Mouse (Mus musculus): ENCODE data around the gene Dkkl1. TPM values are rescaled to one million over a fixed set of nuclear protein-coding genes. Genes with fewer than 3 reads are reported as not detected.
A peak's percentile ranks its signal among the peaks of the same experiment; 100 is the strongest.
"Not testable (repeated sequence)": the region's sequence is repeated elsewhere in the genome, so short reads cannot be mapped to it uniquely, and the experiment has no call there.

The Dkkl1 gene
- total RNA-seq, 2 experiments from 2014 or later: 25.1 to 29.2 TPM

DNA sequence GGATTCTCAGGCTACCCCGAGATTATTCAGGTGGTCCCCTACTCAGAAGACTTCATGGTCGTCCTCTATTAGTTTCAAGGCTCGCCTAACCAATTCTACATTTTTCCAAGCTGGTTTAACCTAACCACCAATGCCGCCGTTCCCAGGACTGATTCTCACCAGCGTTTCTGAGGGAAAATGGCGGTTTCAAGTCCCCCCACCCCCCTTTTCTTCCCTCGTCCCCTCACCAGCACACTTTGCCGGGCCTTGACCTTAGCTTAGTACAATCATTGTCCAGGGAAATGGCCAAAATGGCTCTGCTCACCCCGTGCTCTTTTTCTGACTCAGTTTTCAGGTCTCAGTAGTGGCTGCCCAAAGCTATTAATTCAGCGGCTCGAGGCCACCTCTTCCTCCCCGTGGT is 36.5 kb downstream of the Dkkl1 start:
- no peak for DNase-seq (ENCODE audit: low spot score in 2 of 2)
- intact Hi-C loops (cut with DNase I): no loop called here

DNA sequence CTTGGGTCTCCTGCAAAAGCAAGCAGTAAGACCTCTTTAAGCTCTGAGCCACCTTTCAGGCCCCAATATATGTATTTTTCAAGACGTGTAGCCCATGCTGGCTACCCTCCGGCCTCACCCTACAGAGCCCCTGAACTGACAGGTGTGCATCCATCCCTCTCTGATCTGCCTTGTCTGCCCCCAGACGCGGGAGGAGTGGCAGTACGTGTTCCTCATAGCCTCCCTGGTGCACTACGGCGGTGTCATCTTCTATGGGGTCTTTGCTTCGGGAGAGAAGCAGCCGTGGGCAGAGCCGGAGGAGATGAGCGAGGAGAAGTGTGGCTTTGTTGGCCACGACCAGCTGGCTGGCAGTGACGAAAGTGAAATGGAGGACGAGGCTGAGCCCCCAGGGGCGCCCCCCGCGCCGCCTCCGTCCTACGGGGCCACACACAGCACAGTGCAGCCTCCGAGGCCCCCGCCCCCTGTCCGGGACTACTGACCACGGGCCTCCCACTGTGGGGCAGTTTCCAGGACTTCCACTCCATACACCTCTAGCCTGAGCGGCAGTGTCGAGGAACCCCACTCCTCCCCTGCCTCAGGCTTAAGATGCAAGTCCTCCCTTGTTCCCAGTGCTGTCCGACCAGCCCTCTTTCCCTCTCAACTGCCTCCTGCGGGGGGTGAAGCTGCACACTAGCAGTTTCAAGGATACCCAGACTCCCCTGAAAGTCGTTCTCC is 37.2 kb downstream of the Dkkl1 start:
- intact Hi-C loops (cut with DNase I): no loop called here
- DNase-seq (ENCODE audit: low spot score in 2 of 2): peak in 1 of 2 experiments; percentile 25

DNA sequence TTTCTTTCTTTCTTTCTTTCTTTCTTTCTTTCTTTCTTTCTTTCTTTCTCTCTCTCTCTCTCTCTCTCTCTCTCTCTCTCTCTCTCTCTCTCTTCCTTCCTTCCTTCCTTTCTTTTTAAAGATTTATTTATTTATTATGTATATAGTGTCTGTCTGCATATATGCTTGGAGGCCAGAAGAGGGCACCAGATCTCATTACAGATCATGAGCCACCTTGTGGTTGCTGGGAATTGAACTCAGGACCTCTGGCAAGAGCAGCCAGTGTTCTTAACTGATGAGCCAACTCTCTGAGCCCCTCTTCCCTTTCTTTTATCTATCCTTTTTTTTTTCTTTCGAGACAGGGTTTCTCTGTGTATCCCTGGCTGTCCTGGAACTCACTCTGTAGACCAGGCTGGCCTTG is 38.2 kb downstream of the Dkkl1 start:
- DNase-seq (ENCODE audit: low spot score in 2 of 2); intact Hi-C loops (cut with DNase I): not testable (repeated sequence)

DNA sequence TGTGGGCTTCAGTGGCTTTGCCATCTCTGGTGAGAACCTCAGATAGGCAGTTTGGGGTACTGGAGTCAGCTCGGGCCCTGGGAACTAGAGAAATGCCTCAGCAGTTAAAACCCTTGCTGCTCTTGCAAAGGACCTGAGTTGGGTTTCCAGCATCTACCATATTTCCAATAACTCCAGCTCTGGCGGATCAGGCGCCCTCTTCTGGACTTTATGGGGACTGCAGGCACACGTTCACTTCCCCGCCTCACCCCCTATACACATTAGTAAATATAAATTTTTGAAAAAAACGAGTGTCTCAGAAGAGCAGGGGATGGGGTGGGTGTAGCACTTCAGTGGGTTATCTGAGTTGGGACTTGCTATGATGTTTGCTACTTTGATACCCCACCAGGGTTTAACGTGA is 39.0 kb downstream of the Dkkl1 start:
- intact Hi-C loops (cut with DNase I): no loop called here
- DNase-seq (ENCODE audit: low spot score in 2 of 2): no peak

DNA sequence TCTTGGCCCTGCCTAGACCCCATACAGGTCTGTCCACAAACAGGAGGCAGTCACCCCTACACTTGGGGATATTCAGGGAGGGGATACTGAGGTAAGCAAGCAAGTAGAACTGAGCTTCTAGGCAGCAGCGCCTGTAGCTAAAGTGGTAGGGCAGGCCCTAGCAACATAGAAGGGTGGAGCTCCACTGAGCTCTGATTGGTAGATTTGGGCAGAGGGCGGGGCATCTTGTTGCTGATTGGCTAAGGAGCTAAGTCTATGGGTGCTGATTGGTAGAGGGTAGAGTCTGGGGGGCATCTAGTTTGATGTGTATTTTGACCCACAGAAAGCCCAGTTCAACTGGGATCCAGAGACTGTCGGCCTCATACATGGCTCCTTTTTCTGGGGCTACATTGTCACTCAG is 42.5 kb downstream of the Dkkl1 start:
- intact Hi-C loops (cut with DNase I): loop anchor here (10.0 kb wide), 1 partner anchor 195 kb away; the partner anchor contains the start of gene Ppfia3
- peak; percentile 62 to 85 for DNase-seq (ENCODE audit: low spot score in 2 of 2)

DNA sequence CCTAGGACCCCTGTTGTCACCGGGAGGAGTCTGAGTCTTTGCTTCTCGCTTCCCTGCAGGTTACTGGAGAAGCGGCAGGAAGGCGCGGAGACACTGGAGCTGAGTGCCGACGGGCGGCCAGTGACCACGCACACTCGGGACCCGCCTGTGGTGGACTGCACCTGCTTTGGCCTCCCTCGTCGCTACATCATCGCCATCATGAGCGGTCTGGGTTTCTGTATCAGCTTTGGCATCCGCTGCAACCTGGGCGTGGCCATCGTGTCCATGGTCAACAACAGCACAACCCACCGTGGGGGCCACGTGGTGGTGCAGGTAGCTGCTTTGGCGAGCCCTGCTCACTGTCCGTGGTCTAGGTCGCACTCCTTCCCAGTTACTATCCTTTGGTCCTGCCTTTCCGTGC is 43.3 kb downstream of the Dkkl1 start:
- intact Hi-C loops (cut with DNase I): loop anchor here (10.0 kb wide), 1 partner anchor 196 kb away; the partner anchor contains the start of gene Ppfia3
- peak in 1 of 2 experiments; percentile 28 for DNase-seq (ENCODE audit: low spot score in 2 of 2)

DNA sequence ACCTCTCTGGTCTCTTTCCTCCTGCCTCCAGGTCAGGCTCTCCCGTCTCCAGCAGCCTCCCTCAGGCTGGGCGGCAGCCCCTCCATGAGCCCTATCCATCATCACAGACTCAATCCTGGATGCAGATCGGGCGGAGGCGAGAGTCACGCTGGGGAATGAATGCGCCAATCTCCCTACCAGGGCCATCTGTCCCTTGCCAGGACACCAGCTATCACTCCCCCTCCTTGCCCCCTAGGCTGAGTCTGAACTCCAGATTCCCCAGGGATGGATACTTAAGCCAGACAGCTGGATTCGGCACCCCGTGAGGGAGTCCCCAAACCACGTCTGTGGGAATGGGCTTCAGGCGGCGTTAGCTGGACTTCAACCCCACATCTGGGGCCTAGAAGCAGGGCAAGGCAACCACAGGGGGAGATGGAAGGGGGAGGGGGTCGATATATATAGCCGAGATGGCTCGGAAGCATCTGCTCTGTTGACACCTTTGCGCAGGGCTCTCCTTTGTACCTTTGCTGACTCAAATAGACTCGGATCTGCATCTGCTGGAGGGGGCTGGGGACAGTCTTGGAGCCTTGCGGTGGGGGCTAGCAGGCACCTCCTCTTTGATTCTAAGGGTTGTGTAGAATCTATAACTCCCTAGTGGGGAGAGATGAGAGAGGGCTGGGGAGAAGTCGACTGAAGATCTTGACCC is 44.0 kb downstream of the Dkkl1 start:
- peak; percentile 45 to 86 for DNase-seq (ENCODE audit: low spot score in 2 of 2)
- intact Hi-C loops (cut with DNase I): loop anchor here (1.0 to 10.0 kb wide), 2 partner anchors 65 to 197 kb away; partner anchors contain the start of gene Ppfia3

DNA sequence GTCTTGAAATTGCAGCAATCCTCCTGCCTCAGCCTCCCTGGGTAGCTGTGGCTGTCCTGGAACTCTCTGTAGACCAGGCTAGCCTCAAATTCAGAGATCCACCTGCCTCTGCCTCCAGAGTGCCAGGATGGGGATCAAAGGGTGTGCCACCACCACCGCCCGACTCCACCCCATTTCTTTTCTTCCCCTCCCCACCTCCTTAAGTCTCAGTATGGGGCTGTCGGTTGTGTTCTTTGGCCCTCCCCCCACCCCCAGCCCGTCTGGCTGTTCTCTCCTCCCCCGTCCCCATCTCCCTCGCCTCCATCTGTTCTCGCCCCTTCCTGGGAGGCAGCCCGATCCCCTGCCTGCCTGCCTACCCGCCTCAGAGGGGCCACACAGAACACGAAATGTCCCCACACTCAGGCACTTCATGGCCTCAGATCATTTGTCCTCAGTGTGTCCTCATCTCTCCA is 45.0 kb downstream of the Dkkl1 start:
- intact Hi-C loops (cut with DNase I): loop anchor here (1.0 to 10.0 kb wide), 2 partner anchors 66 to 198 kb away; partner anchors contain the start of gene Ppfia3
- peak; percentile 61 to 85 for DNase-seq (ENCODE audit: low spot score in 2 of 2)

DNA sequence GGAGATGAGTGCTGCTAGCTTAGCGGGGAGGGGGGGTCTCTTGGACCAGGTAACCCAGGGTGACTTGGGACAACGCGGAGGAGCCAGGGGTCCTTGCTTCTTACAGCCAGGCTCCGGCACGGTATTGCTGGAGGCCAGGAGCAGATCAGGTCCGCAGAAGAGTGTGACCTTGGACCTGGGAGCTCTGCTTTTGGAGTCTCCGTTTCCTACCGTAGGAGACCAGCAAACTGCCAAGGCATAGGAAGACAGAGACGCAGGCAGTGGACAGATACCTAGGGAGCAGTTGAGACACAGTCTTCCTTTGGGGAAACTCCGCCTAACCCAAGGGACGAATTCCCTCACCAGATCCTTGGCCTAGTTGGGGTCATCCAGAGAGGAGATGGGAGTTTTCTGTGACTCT is 46.2 kb downstream of the Dkkl1 start:
- intact Hi-C loops (cut with DNase I): loop anchor here (10.0 kb wide), 1 partner anchor 199 kb away; the partner anchor contains the start of gene Ppfia3

DNA sequence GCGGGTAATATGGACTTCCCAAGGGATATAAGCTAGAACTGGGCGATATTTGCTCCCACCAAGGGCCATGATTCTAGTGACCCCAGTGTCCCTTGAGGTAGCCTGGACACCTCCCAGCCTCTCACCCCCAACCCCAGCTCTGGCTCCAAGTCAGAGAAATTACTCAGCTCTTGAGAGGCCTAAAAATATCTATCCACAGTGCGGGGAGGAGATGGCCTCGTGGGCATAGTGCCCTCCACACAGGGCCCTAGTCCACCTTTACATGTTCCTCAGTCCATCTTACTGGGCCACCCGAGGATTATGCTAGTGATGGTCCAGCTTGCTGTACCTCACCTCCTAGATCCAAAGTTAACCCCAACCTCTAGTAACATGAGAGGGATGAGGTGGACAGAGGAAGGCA is 47.1 kb downstream of the Dkkl1 start:
- DNase-seq (ENCODE audit: low spot score in 2 of 2): peak; percentile 24 to 51
- intact Hi-C loops (cut with DNase I): loop anchor here (10.0 kb wide), 1 partner anchor 200 kb away; the partner anchor contains the start of gene Ppfia3

More for the DNA sequence above, 46.2 kb downstream of the Dkkl1 start:
- no peak for DNase-seq (ENCODE audit: low spot score in 2 of 2)

DNA sequence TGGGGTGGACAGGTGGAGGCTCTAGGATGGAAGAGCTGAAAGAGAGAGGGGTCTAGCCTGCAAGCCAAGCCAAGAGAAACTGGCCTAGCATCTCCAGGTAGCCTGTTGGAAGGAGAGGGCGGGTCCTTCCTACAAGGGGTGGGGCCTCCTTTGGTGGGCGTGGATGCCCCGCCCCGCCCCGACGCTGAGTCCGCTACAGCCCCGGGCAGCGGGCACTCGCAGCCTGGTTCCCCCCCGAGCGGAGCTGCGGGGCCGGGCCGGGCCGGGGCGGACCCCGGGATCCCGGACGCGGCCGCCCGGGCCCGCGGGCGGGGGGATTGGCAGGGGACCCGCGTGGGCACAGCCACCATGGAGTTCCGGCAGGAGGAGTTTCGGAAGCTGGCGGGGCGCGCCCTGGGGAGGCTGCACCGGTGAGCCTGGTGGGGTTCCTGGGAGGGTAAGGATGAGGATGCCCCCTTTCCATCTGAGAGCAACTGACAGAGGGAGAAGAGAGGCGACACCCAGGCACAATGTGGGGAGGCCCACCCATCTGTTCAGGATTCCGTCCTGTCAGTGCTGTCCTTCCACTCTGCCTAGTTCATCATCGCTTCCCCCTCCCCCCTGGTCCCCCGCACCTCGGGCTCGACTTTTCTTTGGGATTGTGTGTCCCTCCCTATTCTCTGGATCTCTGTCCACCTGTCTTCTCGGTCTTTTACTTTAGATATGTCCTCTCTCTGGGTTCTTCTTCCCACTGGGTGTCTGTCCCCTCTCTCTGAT is 48.0 kb downstream of the Dkkl1 start, which contains the start of gene Slc17a7:
Gene Slc17a7, plus strand, starts transcription at position 215 of the 756 bp plus-strand sequence.
- intact Hi-C loops (cut with DNase I): loop anchor here (10.0 kb wide), 1 partner anchor 201 kb away; the partner anchor contains the start of gene Ppfia3
- DNase-seq (ENCODE audit: low spot score in 2 of 2): peak; percentile 68 to 77

DNA sequence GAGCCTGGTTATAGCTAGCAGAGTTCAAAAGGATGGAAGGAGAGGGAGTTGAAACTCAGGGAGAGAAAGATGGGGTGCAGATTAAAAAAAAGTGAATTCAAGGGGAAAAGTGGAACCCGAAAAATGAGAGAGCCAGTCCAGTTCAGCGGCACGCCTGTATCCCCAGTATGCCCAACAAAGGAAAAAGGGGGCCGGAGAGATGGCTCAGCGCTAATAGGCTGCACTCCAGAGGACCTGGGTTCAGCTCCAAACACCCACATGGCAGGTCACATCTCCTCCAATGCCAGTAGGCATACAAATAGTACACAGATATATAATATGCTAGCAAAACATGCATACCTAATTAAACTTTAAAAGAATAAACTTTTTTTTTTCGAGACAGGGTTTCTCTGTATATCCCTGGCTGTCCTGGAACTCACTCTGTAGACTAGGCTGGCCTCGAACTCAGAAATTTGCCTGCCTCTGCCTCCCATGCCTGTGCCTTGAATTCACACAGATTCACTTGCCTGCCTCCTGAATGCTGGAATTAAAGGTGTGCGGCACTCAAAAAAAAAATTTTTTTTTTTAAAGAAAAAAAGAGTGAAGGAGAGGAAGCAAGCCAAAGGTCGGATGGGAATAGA is 48.8 kb downstream of the Dkkl1 start:
- intact Hi-C loops (cut with DNase I): loop anchor here (1.0 to 10.0 kb wide), 4 partner anchors 35 to 202 kb away; partner anchors contain the start of gene Ppfia3
- no peak for DNase-seq (ENCODE audit: low spot score in 2 of 2)

DNA sequence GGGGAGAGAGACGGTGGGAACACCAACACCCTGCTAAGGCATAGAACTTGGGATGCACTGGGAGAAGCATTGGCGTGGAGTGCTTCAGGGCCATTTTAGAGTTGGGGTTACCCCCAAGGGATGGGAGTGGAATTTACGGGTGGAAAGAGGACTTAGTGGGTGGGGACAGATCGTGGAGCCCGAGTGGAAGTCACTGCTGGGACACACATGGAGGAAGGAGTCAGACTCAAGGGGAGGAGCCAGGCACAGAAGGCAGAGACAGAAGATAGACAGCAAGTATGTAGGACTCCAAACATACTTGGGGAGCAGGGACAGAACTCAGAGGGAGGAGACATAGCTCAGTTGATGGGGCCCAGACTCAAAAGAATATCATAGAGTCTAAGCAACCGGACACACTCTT is 49.4 kb downstream of the Dkkl1 start:
- DNase-seq (ENCODE audit: low spot score in 2 of 2): peak in 1 of 2 experiments; percentile 65
- intact Hi-C loops (cut with DNase I): loop anchor here (1.0 to 10.0 kb wide), 4 partner anchors 36 to 202 kb away; partner anchors contain the start of gene Ppfia3

DNA sequence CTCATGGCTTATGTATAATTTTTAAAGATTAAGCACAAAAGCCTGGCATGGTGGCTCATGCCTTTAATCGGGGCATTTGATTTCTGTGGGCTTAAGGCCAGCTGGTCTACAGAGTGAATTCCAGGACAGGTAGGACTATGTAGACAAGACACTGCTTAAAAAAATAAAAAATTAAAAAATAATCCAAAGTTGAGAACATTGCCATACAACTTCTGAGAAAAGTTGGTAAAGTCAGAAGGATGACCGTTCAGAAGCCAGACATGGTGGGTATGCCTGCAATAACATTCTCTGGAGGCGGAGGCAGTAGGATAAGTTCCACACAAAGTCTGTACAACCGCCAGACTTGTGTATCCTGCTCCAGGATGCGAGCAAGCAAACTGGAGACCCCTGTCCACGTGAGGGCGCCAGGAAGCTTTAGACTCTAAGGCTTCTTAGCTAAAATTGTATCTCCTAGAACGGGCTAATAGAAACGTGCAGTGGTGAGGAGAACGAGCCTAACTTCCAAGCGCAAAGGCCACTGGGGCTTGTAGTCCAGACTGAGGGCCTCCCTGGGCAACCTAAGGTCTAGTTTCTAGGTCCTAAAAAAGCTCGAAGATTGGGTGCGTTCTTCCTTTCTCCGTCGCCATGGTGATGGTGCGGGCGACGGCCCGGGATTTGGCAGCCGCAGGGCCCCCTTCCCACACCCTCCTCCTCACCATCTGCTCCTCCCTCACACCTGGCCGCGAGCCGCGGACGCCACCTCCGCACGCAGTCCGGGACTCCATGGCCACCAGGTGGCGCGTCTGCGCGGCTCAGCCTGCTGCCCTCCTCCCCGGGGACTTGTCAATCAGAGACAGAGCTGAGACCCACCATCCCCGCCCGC is 50.1 kb downstream of the Dkkl1 start:
- DNase-seq (ENCODE audit: low spot score in 2 of 2): peak; percentile 95 to 98
- intact Hi-C loops (cut with DNase I): loop anchor here (1.0 to 10.0 kb wide), 4 partner anchors 36 to 203 kb away; partner anchors contain the start of gene Ppfia3

DNA sequence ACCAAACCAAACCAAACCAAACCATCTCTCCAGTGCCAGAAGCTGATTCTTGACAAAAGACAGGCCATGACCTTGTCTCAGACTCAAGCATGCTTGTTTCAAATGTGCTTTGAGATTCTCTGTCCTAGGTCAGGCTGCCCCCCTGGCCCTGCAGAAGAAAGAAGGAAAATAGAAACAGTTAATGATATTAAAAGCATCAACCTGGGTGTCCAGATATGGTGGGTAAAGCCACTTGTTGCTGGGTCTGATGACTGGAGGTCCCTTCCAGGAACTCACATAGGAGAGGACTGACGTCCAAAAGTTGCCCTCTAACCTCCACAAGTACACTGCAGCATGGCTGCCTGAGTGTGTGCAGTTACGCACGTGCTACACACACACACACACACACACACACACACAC is 51.1 kb downstream of the Dkkl1 start:
- intact Hi-C loops (cut with DNase I): loop anchor here (10.0 kb wide), 1 partner anchor 204 kb away; the partner anchor contains the start of gene Ppfia3

DNA sequence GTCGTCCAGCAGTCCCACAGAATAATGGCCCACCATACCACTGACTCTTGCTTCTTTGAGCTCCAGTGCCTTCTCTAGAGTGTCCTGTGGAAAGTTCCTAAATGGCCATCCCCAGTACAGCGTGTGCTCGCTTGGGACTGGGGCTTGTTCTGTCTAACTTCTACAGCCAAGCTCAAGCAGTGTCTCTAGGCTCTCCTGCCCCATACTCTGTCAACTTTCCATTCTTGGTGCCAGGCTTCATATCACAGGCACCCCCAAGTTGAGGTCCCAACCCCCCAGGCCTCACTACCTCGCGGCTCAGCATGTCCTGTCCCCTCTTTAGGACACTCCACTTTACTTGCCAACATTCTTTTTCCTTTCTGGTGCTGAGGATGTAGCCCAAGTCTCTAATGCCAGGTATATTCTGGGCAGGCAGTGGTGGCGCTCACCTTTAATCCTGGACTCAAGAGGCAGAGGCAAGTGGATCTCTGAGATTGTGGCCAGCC is 51.6 kb downstream of the Dkkl1 start:
- intact Hi-C loops (cut with DNase I): loop anchor here (10.0 kb wide), 1 partner anchor 204 kb away; the partner anchor contains the start of gene Ppfia3
- peak in 1 of 2 experiments; percentile 1 for DNase-seq (ENCODE audit: low spot score in 2 of 2)

More for the DNA sequence above, 51.1 kb downstream of the Dkkl1 start:
- no peak for DNase-seq (ENCODE audit: low spot score in 2 of 2)

DNA sequence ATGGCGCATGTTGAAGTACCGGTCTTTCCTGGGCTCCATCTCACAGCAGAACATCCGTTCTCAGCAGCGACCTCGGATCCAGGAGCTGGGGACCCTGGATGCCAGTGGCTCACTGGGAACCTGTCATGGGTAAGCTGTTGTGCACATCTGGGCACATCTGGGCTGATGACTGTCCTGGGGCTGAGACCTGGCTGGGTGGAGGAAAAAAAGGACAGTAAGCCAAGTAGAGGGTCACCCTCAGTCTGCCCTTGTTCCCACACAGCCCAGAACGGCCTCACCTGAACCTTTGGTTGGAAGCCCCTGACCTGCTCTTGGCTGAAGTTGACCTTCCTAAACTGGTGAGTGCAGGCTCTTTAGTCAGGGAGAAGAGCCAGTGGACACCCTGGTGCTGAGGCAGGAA is 53.0 kb downstream of the Dkkl1 start:
- DNase-seq (ENCODE audit: low spot score in 2 of 2): no peak

More for the DNA sequence above, 53.0 kb downstream of the Dkkl1 start:
- intact Hi-C loops (cut with DNase I): no loop called here
